In genomic region chr9:105611980-105612771, GRCm38 (mm10) we compare ENCODE assay signal across 8 mouse cellular contexts. TPM values are rescaled to one million over a fixed set of nuclear protein-coding genes. Genes with fewer than 3 reads are reported as not detected.
A peak's percentile ranks its signal among the peaks of the same experiment; 100 is the strongest.
DNase-seq lines count a peak whose midpoint lies in the region; ATAC-seq and TF ChIP-seq lines count a peak whose summit lies in the region.

No protein-coding gene starts in this region.

- ATAC-seq in hindbrain, postnatal 0 days, result no peak
- ATAC-seq in hindbrain, embryonic 16.5 days, result no peak; the same call in 1 of the 2 replicates
- ATAC-seq in CD4-positive, CD25-positive, alpha-beta regulatory T cell, adult 4 months, result no peak
- ATAC-seq in inflammation-experienced regulatory T-cells, adult 6 months, result no peak
- ATAC-seq in liver, embryonic 11.5 days (replicated peaks; ENCODE audit: low FRiP score), result no peak

- H3K4me3 ChIP-seq in hindbrain, postnatal 0 days (ENCODE audit: low read length), result no peak overlapping the region
- no peak overlapping the region for H3K4me3 ChIP-seq in hindbrain, embryonic 16.5 days (ENCODE audit: low read length)
- no peak overlapping the region for H3K4me3 ChIP-seq in liver, embryonic 11.5 days (ENCODE audit: low read depth, low read length)

- 69% methylated on average over 15 of the region's 15 CpGs for WGBS in hindbrain, postnatal 0 days
- WGBS in hindbrain, embryonic 16.5 days, result 81% methylated on average over 15 of the region's 15 CpGs
- WGBS in liver, embryonic 11.5 days, result 66% methylated on average over 15 of the region's 15 CpGs

- H3K27me3 ChIP-seq in hindbrain, postnatal 0 days (ENCODE audit: insufficient read depth, low read length), result no peaks in the 10 kb centered on the region
- H3K27me3 ChIP-seq in hindbrain, embryonic 16.5 days (replicated peaks; ENCODE audit: control insufficient read depth, insufficient read depth, low read length), result no peaks in the 10 kb centered on the region
- no peaks in the 10 kb centered on the region for H3K27me3 ChIP-seq in liver, embryonic 11.5 days (replicated peaks; ENCODE audit: control insufficient read depth, insufficient read depth, low read length)

- H3K36me3 ChIP-seq in hindbrain, postnatal 0 days (ENCODE audit: insufficient read depth, low read length), result no peaks in the 10 kb centered on the region
- H3K36me3 ChIP-seq in hindbrain, embryonic 16.5 days (ENCODE audit: control insufficient read depth, insufficient read depth, low read length), result no peaks in the 10 kb centered on the region
- H3K36me3 ChIP-seq in liver, embryonic 11.5 days (ENCODE audit: control insufficient read depth, insufficient read depth, low read length), result no peaks in the 10 kb centered on the region

- no peak overlapping the region for H3K9ac ChIP-seq in hindbrain, postnatal 0 days (replicated peaks; ENCODE audit: low read length)
- no peak overlapping the region for H3K9ac ChIP-seq in hindbrain, embryonic 16.5 days (ENCODE audit: low read depth, low read length)
- H3K9ac ChIP-seq in liver, embryonic 11.5 days (ENCODE audit: low read depth, low read length), result no peak overlapping the region

- no peaks in the 10 kb centered on the region for H3K9me3 ChIP-seq in hindbrain, postnatal 0 days (ENCODE audit: low read length)
- H3K9me3 ChIP-seq in hindbrain, embryonic 16.5 days (ENCODE audit: control insufficient read depth, low read length), result no peaks in the 10 kb centered on the region
- H3K9me3 ChIP-seq in liver, embryonic 11.5 days (ENCODE audit: control insufficient read depth, low read length), result no peaks in the 10 kb centered on the region

- peak; percentile 70 for DNase-seq in hindbrain, postnatal 0 days (ENCODE audit: low spot score)
- peak; percentile 34 for DNase-seq in cerebellum, adult 9-10 months
- peak; percentile 5 for DNase-seq in heart, postnatal 25 days (ENCODE audit: low spot score)
- DNase-seq in left cerebral cortex, postnatal 14 days (ENCODE audit: low spot score in 2 of 2), result peak; percentile 65 to 79
- no peak for DNase-seq in liver, embryonic 11.5 days (ENCODE audit: low spot score)

- TF ChIP-seq CTCF in hindbrain, postnatal 0 days (IDR thresholded peaks at IDR 0.05; ENCODE audit: low read depth), result no peak

- intact Hi-C loops in heart, postnatal 25 days (cut with DNase I), result no loop called here
- intact Hi-C loops in left cerebral cortex, postnatal 14 days (cut with DNase I), result no loop called here

- H3K4me1 ChIP-seq in hindbrain, postnatal 0 days (ENCODE audit: insufficient read depth, low read length), result peaks cover 5% of the 10 kb centered on the region; the same call in 1 of the 2 replicates
- peaks cover 2% of the 10 kb centered on the region for H3K4me1 ChIP-seq in hindbrain, embryonic 16.5 days (ENCODE audit: control insufficient read depth, insufficient read depth, low read depth, low read length)
- H3K4me1 ChIP-seq in liver, embryonic 11.5 days (replicated peaks; ENCODE audit: control insufficient read depth, insufficient read depth, low read length), result no peaks in the 10 kb centered on the region

- peak overlapping the region; percentile 36; the same call in 1 of the 2 replicates for H3K27ac ChIP-seq in hindbrain, postnatal 0 days
- no peak overlapping the region for H3K27ac ChIP-seq in hindbrain, embryonic 16.5 days (ENCODE audit: low read depth, low read length)
- H3K27ac ChIP-seq in liver, embryonic 11.5 days (ENCODE audit: low read depth, low read length), result no peak overlapping the region

- no peak overlapping the region for H3K4me2 ChIP-seq in hindbrain, postnatal 0 days (ENCODE audit: low read depth, low read length)
- no peak overlapping the region for H3K4me2 ChIP-seq in hindbrain, embryonic 16.5 days (ENCODE audit: low read length)
- H3K4me2 ChIP-seq in liver, embryonic 11.5 days, result no peak overlapping the region

RNA-seq across cellular contexts. Expression of gene Pik3r4, which starts 30.6 kb away (rescaled TPM):
- 17.7 and 26.7 TPM in 2 replicates for total RNA-seq in hindbrain, postnatal 0 days (2014; rRNA removed)
- 12.8 and 13.1 TPM in 2 replicates for polyA plus RNA-seq in hindbrain, postnatal 0 days (2015; fragmentation: Nextera tagmentation; extraction: Ambion mirVana)
- polyA plus RNA-seq in hindbrain, embryonic 16.5 days (2015; fragmentation: Nextera tagmentation; extraction: Ambion mirVana), result 16.3 and 17.7 TPM in 2 replicates
- total RNA-seq in heart, postnatal 25 days (2021), result 10 to 100 TPM; 22.8 to 22.9 TPM
- 10 to 100 TPM; 39.2 to 41.8 TPM for total RNA-seq in left cerebral cortex, postnatal 14 days (2021)
- polyA plus RNA-seq in CD4-positive, CD25-positive, alpha-beta regulatory T cell, adult 4 months (2017; shearing (Covaris generic)), result 10 to 100 TPM; 16.2 to 22.8 TPM
- 10 to 100 TPM; 12.7 to 20.8 (median 14.7) TPM for polyA plus RNA-seq in inflammation-experienced regulatory T-cells, adult 6 months (2017; shearing (Covaris generic))
- 19.5 TPM in 2 replicates for polyA plus RNA-seq in liver, embryonic 11.5 days (2014; fragmentation: Nextera tagmentation; extraction: Ambion mirVana)
